ENCODE assay signal across 10 mouse cellular contexts in the genomic region with DNA sequence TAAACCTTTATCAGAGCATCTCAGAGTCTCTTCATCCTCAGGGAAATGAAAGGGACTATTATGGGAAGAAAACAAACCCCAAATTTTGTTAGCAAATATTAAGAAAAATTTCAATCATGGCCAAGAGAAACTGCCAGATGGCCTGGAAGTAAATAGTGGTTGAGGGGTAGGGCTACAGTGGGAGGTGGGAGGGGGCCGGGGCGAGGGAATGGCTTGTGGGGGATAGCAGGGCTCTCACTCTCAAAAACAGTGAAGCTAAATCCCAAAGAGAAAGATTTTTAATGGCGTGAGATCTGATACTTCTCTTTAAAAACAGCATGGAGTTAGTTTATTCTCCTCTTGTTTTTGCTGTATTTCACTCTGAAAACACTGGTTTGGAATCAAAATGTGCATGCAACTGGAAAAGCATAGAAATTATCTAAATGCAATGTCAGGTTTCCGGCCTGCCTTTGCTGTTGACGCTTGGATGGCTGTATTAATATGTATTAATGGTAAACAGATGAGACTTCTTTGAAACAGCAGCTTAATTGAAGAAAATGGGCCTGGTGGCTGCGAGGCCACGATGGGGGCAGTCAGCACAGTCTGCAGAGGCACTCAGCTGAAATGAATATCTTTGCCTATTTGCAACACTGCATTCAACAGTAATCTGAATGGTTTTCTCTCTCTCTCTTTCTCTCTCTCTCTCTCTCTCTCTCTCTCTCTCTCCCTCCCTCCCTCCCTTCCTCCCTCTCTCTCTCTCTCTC.
DNase-seq lines count a peak whose midpoint lies in the region; ATAC-seq and TF ChIP-seq lines count a peak whose summit lies in the region.
"Had no signal": no experiment of that assay in that cellular context is flagged by ENCODE, and none has a peak within 500 bp of the region (broad histone marks: within the 10 kb centered on the region; RNA-seq: fewer than 3 reads in every experiment).

No protein-coding gene starts in this region.

- no peak overlapping the region for H3K4me2 ChIP-seq in midbrain, postnatal 0 days (ENCODE audit: low read depth, low read length, poor library complexity, severe bottlenecking)
- H3K4me2 ChIP-seq in forebrain, embryonic 13.5 days: no peak overlapping the region
- H3K4me2 ChIP-seq in hindbrain, embryonic 15.5 days: no peak overlapping the region
- H3K4me2 ChIP-seq in midbrain, embryonic 15.5 days: no peak overlapping the region

- H3K36me3 ChIP-seq in midbrain, embryonic 10.5 days: no peaks in the 10 kb centered on the region
- no peaks in the 10 kb centered on the region for H3K36me3 ChIP-seq in midbrain, postnatal 0 days (ENCODE audit: insufficient read depth, low read length)
- H3K36me3 ChIP-seq in forebrain, embryonic 13.5 days (ENCODE audit: poor library complexity, severe bottlenecking): no peaks in the 10 kb centered on the region
- no peaks in the 10 kb centered on the region for H3K36me3 ChIP-seq in hindbrain, embryonic 15.5 days
- no peaks in the 10 kb centered on the region for H3K36me3 ChIP-seq in midbrain, embryonic 15.5 days (replicated peaks)

- no peak overlapping the region for H3K4me3 ChIP-seq in midbrain, embryonic 10.5 days
- H3K4me3 ChIP-seq in midbrain, postnatal 0 days (ENCODE audit: low read depth, low read length): no peak overlapping the region
- H3K4me3 ChIP-seq in forebrain, embryonic 13.5 days: no peak overlapping the region
- H3K4me3 ChIP-seq in hindbrain, embryonic 15.5 days: no peak overlapping the region
- no peak overlapping the region for H3K4me3 ChIP-seq in midbrain, embryonic 15.5 days

- no peaks in the 10 kb centered on the region; the same call in 1 of the 2 replicates for H3K9me3 ChIP-seq in midbrain, embryonic 10.5 days (replicated peaks)
- no peaks in the 10 kb centered on the region for H3K9me3 ChIP-seq in midbrain, postnatal 0 days (ENCODE audit: low read length)
- no peaks in the 10 kb centered on the region for H3K9me3 ChIP-seq in forebrain, embryonic 13.5 days (replicated peaks)
- H3K9me3 ChIP-seq in hindbrain, embryonic 15.5 days: no peaks in the 10 kb centered on the region
- H3K9me3 ChIP-seq in midbrain, embryonic 15.5 days: no peaks in the 10 kb centered on the region

- no peak for DNase-seq in midbrain, embryonic 10.5 days (ENCODE audit: low spot score)
- no peak for DNase-seq in midbrain, postnatal 0 days (ENCODE audit: low spot score)
- no peak for DNase-seq in gastrocnemius, postnatal 10 days
- no peak for DNase-seq in heart, adult 8-10 months (ENCODE audit: low spot score)
- DNase-seq in cerebellum, postnatal 4 days (ENCODE audit: low spot score in 2 of 2): no peak
- DNase-seq: cerebellum, postnatal 25 days; liver, postnatal 0 days had no signal

- no peaks in the 10 kb centered on the region for H3K27me3 ChIP-seq in midbrain, embryonic 10.5 days (ENCODE audit: low read depth, poor library complexity, severe bottlenecking)
- H3K27me3 ChIP-seq in midbrain, postnatal 0 days (ENCODE audit: insufficient read depth, low read length): no peaks in the 10 kb centered on the region
- no peaks in the 10 kb centered on the region for H3K27me3 ChIP-seq in forebrain, embryonic 13.5 days
- H3K27me3 ChIP-seq in hindbrain, embryonic 15.5 days: no peaks in the 10 kb centered on the region
- H3K27me3 ChIP-seq in midbrain, embryonic 15.5 days (replicated peaks): no peaks in the 10 kb centered on the region

- TF ChIP-seq CTCF in midbrain, postnatal 0 days (IDR thresholded peaks at IDR 0.05): no peak

- H3K27ac ChIP-seq in midbrain, embryonic 10.5 days (replicated peaks): peak overlapping the region; percentile 55; the same call in 1 of the 2 replicates
- H3K27ac ChIP-seq in midbrain, postnatal 0 days (ENCODE audit: low read depth, low read length): no peak overlapping the region
- H3K27ac ChIP-seq in forebrain, embryonic 13.5 days: peak overlapping the region; percentile 60
- H3K27ac ChIP-seq in hindbrain, embryonic 15.5 days (replicated peaks): peak overlapping the region; percentile 35; the same call in 1 of the 2 replicates
- 0 out of 2 replicates have a peak overlapping the region, but pooled peaks have one; percentile 5 for H3K27ac ChIP-seq in midbrain, embryonic 15.5 days

- no peak overlapping the region for H3K9ac ChIP-seq in midbrain, postnatal 0 days (replicated peaks; ENCODE audit: low read length, poor library complexity, severe bottlenecking)
- no peak overlapping the region for H3K9ac ChIP-seq in forebrain, embryonic 13.5 days
- H3K9ac ChIP-seq in hindbrain, embryonic 15.5 days: no peak overlapping the region
- H3K9ac ChIP-seq in midbrain, embryonic 15.5 days: no peak overlapping the region
- H3K9ac ChIP-seq: liver, postnatal 0 days had no signal

- H3K4me1 ChIP-seq in midbrain, embryonic 10.5 days: peaks cover 16% of the 10 kb centered on the region
- H3K4me1 ChIP-seq in midbrain, postnatal 0 days (ENCODE audit: insufficient read depth, low read length): no peaks in the 10 kb centered on the region
- H3K4me1 ChIP-seq in forebrain, embryonic 13.5 days: peaks cover 13% of the 10 kb centered on the region
- H3K4me1 ChIP-seq in hindbrain, embryonic 15.5 days (replicated peaks): peaks cover 15% of the 10 kb centered on the region; the same call in 1 of the 2 replicates
- peaks cover 8% of the 10 kb centered on the region for H3K4me1 ChIP-seq in midbrain, embryonic 15.5 days

- no peak for ATAC-seq in midbrain, postnatal 0 days (ENCODE audit: low FRiP score)
- ATAC-seq in forebrain, embryonic 13.5 days: peak; percentile 83
- 0 out of 2 replicates have a peak, but pooled peaks have one; percentile 45 for ATAC-seq in hindbrain, embryonic 15.5 days (ENCODE audit: low FRiP score, low read depth)
- peak; percentile 53; the same call in 1 of the 2 replicates for ATAC-seq in midbrain, embryonic 15.5 days (replicated peaks)
- ATAC-seq: liver, postnatal 0 days had no signal

- WGBS in midbrain, embryonic 10.5 days: 66% methylated on average over 7 of the region's 7 CpGs
- 40% methylated on average over 7 of the region's 7 CpGs for WGBS in midbrain, postnatal 0 days
- WGBS in forebrain, embryonic 13.5 days: 31% methylated on average over 7 of the region's 7 CpGs
- 27% methylated on average over 7 of the region's 7 CpGs for WGBS in hindbrain, embryonic 15.5 days
- 37% methylated on average over 7 of the region's 7 CpGs for WGBS in midbrain, embryonic 15.5 days
